8 mouse cellular contexts compared by ENCODE assay signal in genomic region chr8:77473373-77473772, GRCm38 (mm10). TPM values are rescaled to one million over a fixed set of nuclear protein-coding genes. Genes with fewer than 3 reads are reported as not detected.
DNase-seq lines count a peak whose midpoint lies in the region; ATAC-seq and TF ChIP-seq lines count a peak whose summit lies in the region.

No protein-coding gene starts in this region.

- WGBS in liver, postnatal 0 days (ENCODE audit: insufficient replicate concordance), result 62% methylated on average over 6 of the region's 6 CpGs

- H3K27ac ChIP-seq in liver, postnatal 0 days (ENCODE audit: low read depth), result no peak overlapping the region
- H3K27ac ChIP-seq in testis, adult 2 months (ENCODE audit: control insufficient read depth, insufficient read depth, low read depth, low read length), result peak overlapping the region; percentile 59; the same call in 1 of the 2 replicates

- no peak overlapping the region for H3K9ac ChIP-seq in liver, postnatal 0 days (replicated peaks)

- no peak for TF ChIP-seq EP300 in liver, postnatal 0 days (IDR thresholded peaks at IDR 0.05; ENCODE audit: low read depth)

- no peak for TF ChIP-seq CTCF in liver, postnatal 0 days (IDR thresholded peaks at IDR 0.05; ENCODE audit: low read depth)
- no peak for TF ChIP-seq CTCF in testis, adult 2 months (IDR thresholded peaks at IDR 0.05; ENCODE audit: control insufficient read depth, insufficient read depth, insufficient replicate concordance, low read depth, low read length)

- H3K27me3 ChIP-seq in liver, postnatal 0 days (ENCODE audit: insufficient read depth, low read length), result no peaks in the 10 kb centered on the region
- H3K27me3 ChIP-seq in testis, adult 2 months (ENCODE audit: control insufficient read depth, insufficient read depth, low read length), result no peaks in the 10 kb centered on the region

- no peaks in the 10 kb centered on the region for H3K36me3 ChIP-seq in liver, postnatal 0 days (replicated peaks; ENCODE audit: insufficient read depth, low read length)
- no peaks in the 10 kb centered on the region for H3K36me3 ChIP-seq in testis, adult 2 months (ENCODE audit: control insufficient read depth, insufficient read depth, low read length)

- no peak for TF ChIP-seq POLR2A in testis, adult 2 months (IDR thresholded peaks at IDR 0.05; ENCODE audit: control insufficient read depth, low read depth, low read length)

- DNase-seq in liver, result peak; percentile 21
- no peak for DNase-seq in liver, postnatal 0 days
- DNase-seq in cerebellum, adult 9-10 months, result peak; percentile 46
- peak; percentile 59 to 80 for DNase-seq in heart, adult 9 months (ENCODE audit: low spot score in 2 of 2)
- DNase-seq in kidney, postnatal 10 days, result peak; percentile 71
- no peak for DNase-seq in thymus, postnatal 36 days
- no peak for DNase-seq in spleen, postnatal 36 days (ENCODE audit: low spot score in 2 of 2)

- no peaks in the 10 kb centered on the region for H3K9me3 ChIP-seq in liver, postnatal 0 days (ENCODE audit: low read length)

- no peak overlapping the region for H3K4me3 ChIP-seq in liver, postnatal 0 days (ENCODE audit: low read depth, low read length)
- no peak overlapping the region for H3K4me3 ChIP-seq in testis, adult 2 months (ENCODE audit: control insufficient read depth, low read depth, low read length)

- 0 out of 2 replicates have a peak, but pooled peaks cover under 1% of the 10 kb centered on the region for H3K4me1 ChIP-seq in liver, postnatal 0 days (ENCODE audit: insufficient read depth)
- no peaks in the 10 kb centered on the region for H3K4me1 ChIP-seq in testis, adult 2 months (ENCODE audit: control insufficient read depth, insufficient read depth, low read length)

- ATAC-seq in liver, postnatal 0 days, result no peak

- no peak overlapping the region for H3K4me2 ChIP-seq in liver, postnatal 0 days (ENCODE audit: low read depth, low read length)

RNA-seq across cellular contexts. Expression of gene Arhgap10, which starts 44.4 kb away (rescaled TPM):
- polyA plus RNA-seq in liver, postnatal 0 days (2015; fragmentation: Nextera tagmentation; extraction: Ambion mirVana), result 3.9 and 4.1 TPM in 2 replicates
- 7.2 and 7.5 TPM in 2 replicates for polyA plus RNA-seq in testis, adult 2 months (2012; rRNA removed)

Comparison
In these comparisons a context has a peak if more than half of its experiments do, and no peak if none do; other contexts are left out.
1. DNase-seq: peak in liver (single experiment), cerebellum, adult 9-10 months (single experiment), heart, adult 9 months (2 of 2) and kidney, postnatal 10 days (single experiment); none in liver, postnatal 0 days (single experiment), thymus, postnatal 36 days (0 of 2) and spleen, postnatal 36 days (0 of 2).